Comparison of ENCODE assay signal across 16 mouse cellular contexts in the genomic region with DNA sequence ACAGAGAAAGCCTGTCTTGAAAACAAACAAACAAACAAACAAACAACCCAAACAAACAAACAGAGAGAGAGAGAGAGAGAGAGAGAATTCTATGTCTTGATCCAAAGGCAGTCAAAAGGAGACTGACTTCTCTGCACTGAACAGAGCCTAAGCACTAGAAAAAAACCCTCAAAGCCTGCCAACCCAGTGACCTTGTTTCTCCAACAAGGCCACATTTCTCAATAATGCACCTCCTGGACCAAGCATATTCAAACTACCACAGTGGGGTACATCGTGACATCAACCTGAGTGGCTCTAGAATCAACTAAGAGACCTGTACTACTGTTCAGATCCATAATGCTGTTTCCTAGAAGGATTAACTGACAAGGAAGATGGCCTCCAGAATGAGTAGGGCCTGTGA.
"Had no signal": no experiment of that assay in that cellular context is flagged by ENCODE, and none has a peak within 500 bp of the region (broad histone marks: within the 10 kb centered on the region; RNA-seq: fewer than 3 reads in every experiment).

No protein-coding gene starts in this region.

- H3K4me3 ChIP-seq: megakaryocyte, embryonic 14.5 days; midbrain, embryonic 13.5 days; midbrain, embryonic 15.5 days; neural tube, embryonic 12.5 days had no signal

- DNase-seq: lung, adult 18-20 months; lung, embryonic 14.5 days; lung, postnatal 10 days; lung, postnatal 36 days; right cerebral cortex, postnatal 14 days; right cerebral cortex, postnatal 4 days; spleen, adult 18-20 months; thymus, adult 18-20 months; thymus, postnatal 14 days; thymus, postnatal 36 days had no signal

- H3K27ac ChIP-seq: macrophage; midbrain, embryonic 13.5 days; midbrain, embryonic 15.5 days; neural tube, embryonic 12.5 days had no signal

- H3K4me2 ChIP-seq: lung, embryonic 14.5 days; midbrain, embryonic 11.5 days; midbrain, embryonic 13.5 days; midbrain, embryonic 15.5 days; neural tube, embryonic 12.5 days had no signal

- H3K36me3 ChIP-seq: midbrain, embryonic 13.5 days; midbrain, embryonic 15.5 days; neural tube, embryonic 12.5 days had no signal

- ATAC-seq: midbrain, embryonic 13.5 days; midbrain, embryonic 15.5 days had no signal

- H3K9me3 ChIP-seq: midbrain, embryonic 13.5 days; midbrain, embryonic 15.5 days; neural tube, embryonic 12.5 days had no signal

- H3K27me3 ChIP-seq: megakaryocyte, embryonic 14.5 days; midbrain, embryonic 15.5 days; neural tube, embryonic 12.5 days had no signal

- H3K4me1 ChIP-seq: megakaryocyte, embryonic 14.5 days; neural tube, embryonic 12.5 days had no signal

- H3K9ac ChIP-seq: lung, embryonic 14.5 days; midbrain, embryonic 13.5 days; midbrain, embryonic 15.5 days; neural tube, embryonic 12.5 days had no signal
